Mouse (Mus musculus) ES-CJ7 (cell line): ENCODE measurements around the gene Rpap1.

Experiments
- DNase-seq: peaks from one replicate; pipeline ENCODE4 v3.0.0; 2011; ENCODE audit warnings: low read depth, low spot score

Rpap1 gene

GRCm38 (mm10) chr2:119787206-119787883, at the start of gene Rpap1:
Gene Rpap1 (minus strand): TSS chr2:119787537.
- DNase-seq, result peak; percentile 71

GRCm38 (mm10) chr2:119834231-119834630, 46.9 kb upstream of the Rpap1 start:
- DNase-seq, result peak; percentile 71

GRCm38 (mm10) chr2:119830579-119830978, 43.2 kb upstream of the Rpap1 start:
- DNase-seq, result no peak

- no peak for DNase-seq
Measured at GRCm38 (mm10) chr2:119821136-119821535, 33.8 kb upstream of the Rpap1 start.

- DNase-seq, result no peak
Measured at GRCm38 (mm10) chr2:119818668-119819272, 31.4 kb upstream of the Rpap1 start.

- no peak for DNase-seq
Measured at GRCm38 (mm10) chr2:119817047-119817446, 29.7 kb upstream of the Rpap1 start.

- no peak for DNase-seq
Measured at GRCm38 (mm10) chr2:119816611-119817010, 29.3 kb upstream of the Rpap1 start.

GRCm38 (mm10) chr2:119814376-119814933, 27.1 kb upstream of the Rpap1 start:
- DNase-seq, result no peak

- DNase-seq, result no peak
Measured at GRCm38 (mm10) chr2:119811490-119812146, 24.3 kb upstream of the Rpap1 start.

- DNase-seq, result no peak
Measured at GRCm38 (mm10) chr2:119810890-119811289, 23.6 kb upstream of the Rpap1 start.

GRCm38 (mm10) chr2:119808881-119809280, 21.5 kb upstream of the Rpap1 start:
- DNase-seq, result no peak

GRCm38 (mm10) chr2:119808438-119808837, 21.1 kb upstream of the Rpap1 start:
- no peak for DNase-seq

- DNase-seq, result no peak
Measured at GRCm38 (mm10) chr2:119805536-119805935, 18.2 kb upstream of the Rpap1 start.

GRCm38 (mm10) chr2:119804776-119805175, 17.4 kb upstream of the Rpap1 start:
- DNase-seq, result no peak

- DNase-seq, result no peak
Measured at GRCm38 (mm10) chr2:119804275-119804628, 16.9 kb upstream of the Rpap1 start.

- DNase-seq, result peak; percentile 52
Measured at GRCm38 (mm10) chr2:119803618-119804274, 16.4 kb upstream of the Rpap1 start.

GRCm38 (mm10) chr2:119802767-119803617, 15.7 kb upstream of the Rpap1 start:
- DNase-seq, result peak; percentile 85

GRCm38 (mm10) chr2:119800876-119801846, 13.8 kb upstream of the Rpap1 start:
- no peak for DNase-seq

GRCm38 (mm10) chr2:119799961-119800550, 12.7 kb upstream of the Rpap1 start:
- DNase-seq, result peak; percentile 39
